Mouse (Mus musculus): ENCODE data around the gene Cenpv.

DNA sequence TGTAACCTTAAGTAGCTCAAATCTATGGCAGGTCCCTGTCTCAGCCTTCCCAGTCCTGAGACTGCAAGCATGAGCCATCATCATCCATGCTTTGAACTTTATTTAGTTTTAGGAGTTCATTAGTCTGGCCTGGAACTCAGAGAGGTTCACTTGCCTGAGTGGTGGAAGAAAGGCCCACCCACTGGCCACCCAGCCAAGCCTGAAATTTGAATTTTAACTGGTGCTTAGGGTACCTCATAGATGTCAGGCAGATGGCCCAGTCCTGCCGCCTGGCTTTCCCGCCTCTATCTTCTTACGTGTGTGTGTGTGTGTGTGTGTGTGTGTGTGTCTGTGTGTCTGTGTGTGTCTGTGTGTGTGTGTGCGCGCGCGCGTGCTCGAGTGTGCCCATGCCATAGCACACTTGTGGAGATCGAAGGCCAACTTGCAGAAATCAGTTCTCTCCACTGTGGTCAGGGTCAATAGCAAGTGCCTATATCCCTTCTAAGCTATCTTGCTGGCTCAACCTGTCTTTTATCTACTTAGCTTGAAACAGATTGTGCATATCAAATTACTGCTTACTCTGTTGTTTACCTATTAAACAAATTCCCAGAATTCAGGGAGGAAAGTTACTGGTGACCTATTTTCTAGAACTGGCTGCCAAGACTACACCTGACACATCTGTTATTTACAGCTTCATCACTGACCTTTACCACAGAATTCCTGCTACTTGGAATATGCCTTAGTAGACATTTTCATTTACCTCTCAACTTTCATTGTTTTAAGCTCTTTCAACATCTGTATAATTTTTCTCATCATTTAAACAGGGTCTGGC, 51.3 kb downstream of the Cenpv start:
- no peak for TF ChIP-seq CTCF (IDR thresholded peaks at IDR 0.05; ENCODE audit: low read depth)
- no peak for TF ChIP-seq EP300 (IDR thresholded peaks at IDR 0.05; ENCODE audit: low read depth)
